Mouse (Mus musculus) fibroblast of lung, adult 2 months (primary cell): ENCODE data around the gene Tmem120a.

Experiments used
- DNase-seq: peaks from one replicate; pipeline ENCODE4 v3.0.0-alpha.2; 2011; ENCODE audit warnings: low read depth

The Tmem120a gene

GRCm38 (mm10) chr5:135733071-135733470 lies 11.2 kb downstream of the Tmem120a start:
- DNase-seq = no peak

GRCm38 (mm10) chr5:135731322-135731721 lies 12.9 kb downstream of the Tmem120a start:
- no peak for DNase-seq

DNA sequence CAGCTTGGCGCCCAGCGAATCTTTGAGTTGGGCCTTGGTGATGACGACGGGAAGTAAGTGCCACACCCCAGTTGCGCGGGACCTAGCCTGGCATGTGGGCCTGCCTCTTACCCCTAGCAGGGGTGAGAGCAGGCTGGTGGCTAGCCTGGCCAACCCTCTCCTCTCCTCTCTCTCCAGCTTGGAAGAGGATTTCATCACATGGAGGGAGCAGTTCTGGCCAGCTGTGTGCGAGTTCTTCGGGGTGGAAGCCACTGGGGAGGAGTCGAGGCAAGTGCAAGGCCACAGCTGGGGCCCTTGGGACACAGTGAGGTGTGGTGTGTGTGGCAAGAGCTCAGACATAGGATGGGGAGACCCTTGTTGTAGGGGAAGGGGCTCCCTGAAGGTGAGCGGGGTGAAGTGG lies 13.3 kb downstream of the Tmem120a start:
- no peak for DNase-seq

DNA sequence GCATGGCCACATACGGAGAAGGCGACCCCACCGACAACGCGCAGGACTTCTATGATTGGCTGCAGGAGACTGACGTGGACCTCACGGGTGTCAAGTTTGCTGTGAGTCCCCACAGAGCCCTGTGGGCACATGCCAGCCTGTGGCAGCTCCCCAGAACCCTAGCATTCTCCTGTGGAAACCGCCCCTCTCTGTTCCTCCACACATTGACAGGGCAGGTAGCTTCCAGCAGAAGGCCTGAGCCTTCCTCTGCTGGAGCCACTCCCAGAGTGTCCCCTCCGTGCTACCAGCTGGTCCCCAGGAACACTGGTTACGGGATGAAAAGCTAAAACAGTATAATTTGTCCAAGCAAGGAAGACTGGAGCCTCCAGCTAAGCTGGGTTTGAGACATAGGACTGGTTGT lies 14.0 kb downstream of the Tmem120a start:
- DNase-seq = no peak

GRCm38 (mm10) chr5:135729351-135729750 lies 14.9 kb downstream of the Tmem120a start:
- DNase-seq = no peak

DNA sequence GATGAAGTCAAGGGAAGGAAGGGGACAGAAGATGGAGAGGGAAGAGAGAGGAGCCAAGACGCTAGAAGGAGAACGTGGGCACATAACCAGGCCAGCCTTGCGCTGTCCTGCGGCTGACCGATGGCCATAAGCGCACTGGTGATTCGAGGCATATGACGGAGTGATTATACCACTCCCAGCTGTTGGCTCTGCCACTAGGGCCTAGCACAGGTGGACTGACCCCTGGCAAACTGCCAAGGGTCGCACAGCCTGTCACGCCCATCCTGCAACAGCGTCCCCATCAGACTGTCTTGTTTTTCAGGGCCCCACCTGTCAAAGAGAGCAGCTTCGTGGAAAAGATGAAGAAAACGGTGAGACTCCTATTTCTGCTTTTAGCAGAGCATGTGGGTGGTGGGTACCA lies 15.9 kb downstream of the Tmem120a start:
- no peak for DNase-seq

DNA sequence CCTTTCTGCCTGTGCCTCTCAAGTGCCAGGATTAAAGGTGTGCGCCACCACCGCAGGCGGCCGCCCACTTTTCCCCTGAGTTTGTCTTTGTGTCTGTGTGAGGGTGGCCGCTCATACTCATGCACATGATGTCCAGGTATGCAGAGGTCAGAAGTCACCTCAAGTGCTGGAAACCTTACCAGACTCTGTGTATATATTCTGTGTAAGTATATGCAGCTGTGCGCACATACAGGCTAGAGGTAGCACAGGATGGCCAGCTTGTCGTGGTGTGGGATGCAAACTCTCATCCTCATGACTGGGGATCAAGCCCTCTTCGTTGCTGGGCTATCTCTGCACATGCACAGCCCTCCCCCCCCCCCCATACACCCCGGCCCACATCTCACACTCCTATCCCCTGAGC lies 16.4 kb downstream of the Tmem120a start:
- DNase-seq = no peak

GRCm38 (mm10) chr5:135726641-135727346 lies 17.5 kb downstream of the Tmem120a start:
- DNase-seq = no peak

DNA sequence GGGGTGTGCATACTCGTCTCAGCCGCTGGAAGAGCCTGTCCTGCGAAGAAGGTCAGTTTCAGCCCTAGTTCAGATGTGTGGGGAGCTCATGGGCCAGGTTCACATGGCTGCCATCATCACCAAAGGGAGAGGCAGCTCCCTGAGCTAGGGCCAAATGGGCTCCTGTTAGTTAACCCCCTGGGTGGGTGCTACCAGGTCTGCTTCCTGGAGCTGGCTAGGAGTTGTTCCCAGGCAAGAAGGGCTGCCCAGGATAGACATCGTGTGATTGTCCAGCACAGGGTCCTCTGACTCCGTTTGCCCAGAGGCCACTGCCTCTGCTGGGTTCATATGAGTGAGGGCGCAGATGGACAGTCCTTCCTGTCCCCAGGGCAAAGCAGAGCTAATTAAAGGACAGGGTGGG lies 18.3 kb downstream of the Tmem120a start:
- DNase-seq = no peak

DNA sequence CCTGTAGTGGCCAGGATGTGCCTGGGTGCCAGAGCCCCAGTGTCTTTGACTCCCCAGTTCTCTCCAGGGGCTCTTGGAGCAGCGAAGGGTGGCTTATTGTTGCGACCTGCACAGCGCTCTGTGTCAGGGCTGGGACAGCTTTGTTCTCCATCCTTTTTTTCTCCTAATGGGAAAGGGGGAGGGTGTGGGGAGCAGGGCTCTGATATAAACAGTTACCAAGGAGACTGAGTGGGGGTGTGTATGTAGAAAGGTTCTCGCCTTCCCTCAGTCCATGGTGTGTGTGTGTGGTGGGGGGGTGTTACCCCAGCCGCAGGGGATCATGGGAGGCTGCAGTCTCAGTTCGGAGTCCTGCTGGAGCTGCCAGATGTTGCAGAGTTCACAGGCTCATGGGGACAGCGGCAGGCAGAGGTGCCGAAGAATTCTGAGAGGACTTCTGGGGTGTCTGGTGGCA lies 18.8 kb downstream of the Tmem120a start:
- DNase-seq = no peak

DNA sequence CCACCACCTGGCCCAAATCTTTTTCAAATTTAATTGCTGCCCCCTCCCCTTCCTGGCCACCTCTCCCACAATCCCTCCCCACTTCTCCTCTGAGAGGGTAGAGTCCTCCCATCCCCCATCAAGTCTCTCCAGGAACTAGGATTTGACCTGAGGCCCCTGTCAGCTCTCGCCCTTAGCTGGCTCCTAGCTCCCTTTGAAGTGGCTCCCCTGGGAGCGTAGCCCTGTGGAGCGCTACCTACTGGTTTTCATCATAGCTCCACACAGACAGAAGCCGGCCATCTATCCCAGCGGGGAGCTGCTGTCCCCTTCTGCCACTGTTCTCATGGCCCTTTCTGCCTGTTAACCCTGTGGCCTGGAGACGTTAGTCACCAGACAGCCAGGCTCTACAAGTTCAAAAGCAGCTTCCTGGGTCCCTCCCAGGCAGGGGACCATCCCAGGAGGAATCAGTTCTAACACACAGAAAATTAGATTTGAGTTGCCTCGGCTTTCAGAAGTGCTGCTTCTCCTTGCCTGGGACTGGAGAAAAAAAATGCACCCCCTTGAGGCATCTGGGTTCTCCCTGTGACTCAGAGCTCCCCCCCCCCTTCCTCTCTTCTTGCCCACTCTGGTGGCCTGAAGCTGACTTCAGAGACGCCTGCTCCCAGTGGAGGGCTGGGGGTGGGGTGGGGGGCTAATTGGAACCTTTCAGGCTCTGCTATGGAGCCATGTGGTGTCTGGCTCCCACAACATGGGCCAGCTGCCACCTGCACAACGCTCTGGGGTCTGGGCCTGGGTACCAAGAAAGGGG lies 19.5 kb downstream of the Tmem120a start:
- no peak for DNase-seq

- DNase-seq = no peak
Measured at GRCm38 (mm10) chr5:135723165-135723751, 21.0 kb downstream of the Tmem120a start.

DNA sequence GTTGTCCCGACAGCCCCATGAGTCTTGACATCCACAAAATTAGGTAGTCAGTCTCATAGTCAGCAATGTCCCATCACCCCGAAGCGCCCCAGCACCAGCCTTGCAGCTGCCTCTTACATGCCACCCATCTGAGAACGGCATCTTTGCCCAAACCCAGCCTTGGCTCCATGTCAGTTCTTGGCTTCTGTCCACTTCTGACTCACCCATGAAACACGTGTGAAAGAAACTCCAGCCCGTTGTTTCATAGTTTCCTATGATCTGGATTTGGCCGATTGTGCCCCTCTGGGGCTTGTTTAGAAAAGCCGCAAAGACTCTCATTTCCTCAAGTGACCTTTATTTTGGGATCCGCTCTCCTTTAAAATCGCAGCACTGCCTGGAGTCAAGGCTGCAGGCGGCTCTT lies 22.1 kb downstream of the Tmem120a start:
- DNase-seq = peak; percentile 91

DNA sequence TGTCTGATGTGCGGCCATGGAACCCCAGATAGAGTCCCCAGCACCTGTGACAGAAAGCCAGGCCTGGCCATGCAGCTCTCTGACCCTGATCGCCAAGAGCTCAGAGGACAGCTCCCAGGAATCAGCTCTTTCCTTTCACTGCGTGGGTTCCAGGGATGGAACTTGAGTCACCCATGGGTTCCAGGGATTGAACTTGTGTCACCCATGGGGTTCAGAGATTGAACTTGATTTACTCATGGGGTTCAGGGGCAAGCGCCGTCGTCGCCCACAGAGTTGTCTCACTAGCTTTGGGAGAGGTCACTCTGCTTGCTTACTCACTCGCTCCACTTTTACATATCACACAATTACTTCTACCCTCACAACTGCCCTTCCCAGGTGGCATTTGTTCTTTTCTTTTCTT lies 23.2 kb downstream of the Tmem120a start:
- no peak for DNase-seq

DNA sequence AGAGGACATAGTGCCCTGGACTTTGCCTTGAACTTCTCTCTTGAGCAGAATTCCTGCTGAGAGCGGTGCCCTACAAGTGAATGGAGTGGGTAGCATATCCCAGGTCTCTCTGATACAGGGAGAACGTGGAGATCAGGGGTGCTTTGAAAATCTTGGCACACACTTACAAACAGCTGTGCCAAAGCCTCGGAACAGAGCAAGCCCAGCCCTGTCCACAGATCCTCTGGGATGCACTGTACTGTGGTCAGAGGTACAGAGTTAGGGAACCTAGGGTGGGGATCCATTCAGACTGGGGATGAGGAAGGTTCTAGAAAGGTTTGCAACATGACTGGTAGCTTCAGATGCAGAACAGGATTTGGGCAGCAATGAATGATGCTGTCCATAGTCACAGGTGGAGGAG lies 24.1 kb downstream of the Tmem120a start:
- DNase-seq = no peak

- DNase-seq = no peak
Measured at GRCm38 (mm10) chr5:135719586-135720120, 24.6 kb downstream of the Tmem120a start.

DNA sequence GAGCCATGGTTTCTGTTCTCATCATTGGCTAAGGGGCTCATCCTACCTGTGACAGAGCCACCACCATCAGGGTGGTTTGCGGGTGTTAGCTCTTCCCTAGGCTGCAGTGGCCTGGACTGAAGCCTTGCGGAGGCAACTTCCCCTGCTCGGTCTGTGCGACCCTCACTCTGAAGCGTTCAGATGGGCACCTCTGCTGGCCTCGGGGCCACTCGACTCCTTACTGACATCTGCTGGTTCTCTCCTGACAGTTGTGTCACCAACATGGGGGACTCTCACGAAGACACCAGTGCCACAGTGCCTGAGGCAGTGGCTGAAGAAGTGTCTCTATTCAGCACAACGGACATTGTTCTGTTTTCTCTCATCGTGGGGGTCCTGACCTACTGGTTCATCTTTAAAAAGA lies 28.6 kb downstream of the Tmem120a start:
- no peak for DNase-seq

GRCm38 (mm10) chr5:135713441-135714218 lies 30.6 kb downstream of the Tmem120a start:
- peak; percentile 61 for DNase-seq

- DNase-seq = no peak
Measured at GRCm38 (mm10) chr5:135712803-135713202, 31.4 kb downstream of the Tmem120a start.

- no peak for DNase-seq
Measured at GRCm38 (mm10) chr5:135711582-135712355, 32.5 kb downstream of the Tmem120a start.

- peak; percentile 80 for DNase-seq
Measured at GRCm38 (mm10) chr5:135710599-135711214, 33.5 kb downstream of the Tmem120a start.
